Mouse (Mus musculus) retina, embryonic 14.5 days (tissue): Measurements from ENCODE around the gene Proser3.

Experiments
- DNase-seq: peaks from one replicate; pipeline ENCODE4 v3.0.0-alpha.2; 2015; ENCODE audit warnings: low spot score

Proser3 gene

DNA sequence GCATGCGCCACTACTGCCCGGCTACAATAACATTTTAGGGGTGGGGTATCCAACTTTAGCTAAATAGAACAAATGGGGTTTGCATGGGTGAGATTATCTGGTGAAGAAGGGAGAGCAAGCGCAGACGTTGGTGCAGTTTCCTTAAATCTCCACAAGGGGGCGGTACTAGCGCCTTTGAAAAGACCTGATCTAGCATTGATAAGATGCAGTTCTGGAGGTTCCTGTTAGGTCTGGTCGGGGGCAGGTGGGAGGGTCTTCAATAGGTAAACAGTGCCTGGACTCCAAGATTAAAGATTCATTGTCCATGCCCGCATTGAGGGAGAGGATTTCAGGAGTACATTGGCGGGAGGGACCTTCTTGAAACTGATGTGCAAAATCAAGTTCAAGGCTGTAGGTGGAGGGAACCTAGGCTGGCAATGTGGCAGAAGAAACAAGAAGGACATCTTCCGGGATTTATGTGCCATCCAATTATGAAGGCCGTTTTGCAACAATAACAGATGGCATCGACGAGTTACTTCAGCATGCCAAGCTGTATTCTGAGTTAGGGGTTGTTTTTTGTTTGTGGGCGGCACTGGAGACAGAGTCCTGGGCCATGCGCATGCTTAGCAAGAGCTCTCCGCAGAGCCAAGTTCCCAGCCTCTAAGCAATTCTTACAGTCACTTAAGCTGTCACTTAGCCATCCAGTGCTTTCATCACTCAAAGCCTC is 61.7 kb downstream of the Proser3 start:
- peak; percentile 82 for DNase-seq
